Mouse (Mus musculus): ENCODE measurements around the gene Lman2. TPM values are rescaled to one million over a fixed set of nuclear protein-coding genes. Genes with fewer than 3 reads are reported as not detected.

Gene Lman2
- total RNA-seq, 2 experiments from 2014 or later: 36.7 to 42.3 TPM

GRCm38 (mm10) chr13:55392933-55393332 is 30.4 kb upstream of the Lman2 start:
- Histone ChIP-seq H3K27ac (no peak overlapping the region), H3K4me3 (no peak overlapping the region)
- no peak for DNase-seq
- TF ChIP-seq CTCF (IDR thresholded peaks at IDR 0.05): peak; percentile 50
- intact Hi-C loops (cut with DNase I): no loop called here

GRCm38 (mm10) chr13:55391626-55392029 is 29.0 kb upstream of the Lman2 start:
- intact Hi-C loops (cut with DNase I): no loop called here
- no peak overlapping the region for H3K4me3 ChIP-seq
- no peak overlapping the region for H3K27ac ChIP-seq
- DNase-seq: no peak
- TF ChIP-seq CTCF (IDR thresholded peaks at IDR 0.05): no peak

GRCm38 (mm10) chr13:55390644-55391043 is 28.1 kb upstream of the Lman2 start:
- intact Hi-C loops (cut with DNase I): no loop called here
- Histone ChIP-seq H3K27ac (no peak overlapping the region), H3K4me3 (no peak overlapping the region)
- DNase-seq: no peak
- TF ChIP-seq CTCF (IDR thresholded peaks at IDR 0.05): no peak

GRCm38 (mm10) chr13:55381790-55382189 is 19.2 kb upstream of the Lman2 start:
- no peak overlapping the region for H3K27ac ChIP-seq
- no peak overlapping the region for H3K4me3 ChIP-seq
- DNase-seq: no peak
- intact Hi-C loops (cut with DNase I): no loop called here
- TF ChIP-seq CTCF (IDR thresholded peaks at IDR 0.05): no peak

GRCm38 (mm10) chr13:55378907-55379580 is 16.5 kb upstream of the Lman2 start:
- DNase-seq: no peak
- intact Hi-C loops (cut with DNase I): no loop called here
- no peak for TF ChIP-seq CTCF (IDR thresholded peaks at IDR 0.05)
- Histone ChIP-seq H3K4me3 (no peak overlapping the region), H3K27ac (no peak overlapping the region)

GRCm38 (mm10) chr13:55375877-55376276 is 13.3 kb upstream of the Lman2 start:
- no peak overlapping the region for H3K4me3 ChIP-seq

GRCm38 (mm10) chr13:55374206-55374924 is 11.8 kb upstream of the Lman2 start:
- intact Hi-C loops (cut with DNase I): no loop called here
- no peak overlapping the region for H3K4me3 ChIP-seq

More at GRCm38 (mm10) chr13:55375877-55376276, 13.3 kb upstream of the Lman2 start:
- DNase-seq: peak; percentile 40
- H3K27ac ChIP-seq: no peak overlapping the region
- TF ChIP-seq CTCF (IDR thresholded peaks at IDR 0.05): no peak
- intact Hi-C loops (cut with DNase I): no loop called here

GRCm38 (mm10) chr13:55371740-55372139 is 9.2 kb upstream of the Lman2 start:
- DNase-seq: no peak
- intact Hi-C loops (cut with DNase I): no loop called here
- no peak overlapping the region for H3K27ac ChIP-seq
- no peak for TF ChIP-seq CTCF (IDR thresholded peaks at IDR 0.05)
- no peak overlapping the region for H3K4me3 ChIP-seq

More at GRCm38 (mm10) chr13:55374206-55374924, 11.8 kb upstream of the Lman2 start:
- no peak for DNase-seq
- no peak for TF ChIP-seq CTCF (IDR thresholded peaks at IDR 0.05)
- H3K27ac ChIP-seq: no peak overlapping the region

GRCm38 (mm10) chr13:55371007-55371681 is 8.6 kb upstream of the Lman2 start:
- intact Hi-C loops (cut with DNase I): no loop called here
- Histone ChIP-seq H3K4me3 (no peak overlapping the region), H3K27ac (no peak overlapping the region)
- DNase-seq: no peak
- TF ChIP-seq CTCF (IDR thresholded peaks at IDR 0.05): no peak

GRCm38 (mm10) chr13:55370234-55370633 is 7.7 kb upstream of the Lman2 start:
- H3K27ac ChIP-seq: peak overlapping the region; percentile 20; the same call in 1 of the 2 replicates
- no peak for TF ChIP-seq CTCF (IDR thresholded peaks at IDR 0.05)
- peak; percentile 41 for DNase-seq
- peak overlapping the region; percentile 57 for H3K4me3 ChIP-seq
- intact Hi-C loops (cut with DNase I): no loop called here

- DNase-seq: no peak
- no peak for TF ChIP-seq CTCF (IDR thresholded peaks at IDR 0.05)
- Histone ChIP-seq H3K4me3 (peak within 1 kb of the TSS; percentile 57), H3K27ac (peak within 1 kb of the TSS; percentile 20; the same call in 1 of the 2 replicates)
- intact Hi-C loops (cut with DNase I): no loop called here
Measured at GRCm38 (mm10) chr13:55369531-55370114, 7.0 kb upstream of the Lman2 start, which contains the start of gene Rgs14. TSS of gene Rgs14 (plus strand) at chr13:55369732.

- H3K27ac ChIP-seq: no peak overlapping the region
- DNase-seq: no peak
- no peak for TF ChIP-seq CTCF (IDR thresholded peaks at IDR 0.05)
- no peak overlapping the region for H3K4me3 ChIP-seq
- intact Hi-C loops (cut with DNase I): no loop called here
Measured at GRCm38 (mm10) chr13:55368401-55368800, 5.8 kb upstream of the Lman2 start.
